In the genomic region with DNA sequence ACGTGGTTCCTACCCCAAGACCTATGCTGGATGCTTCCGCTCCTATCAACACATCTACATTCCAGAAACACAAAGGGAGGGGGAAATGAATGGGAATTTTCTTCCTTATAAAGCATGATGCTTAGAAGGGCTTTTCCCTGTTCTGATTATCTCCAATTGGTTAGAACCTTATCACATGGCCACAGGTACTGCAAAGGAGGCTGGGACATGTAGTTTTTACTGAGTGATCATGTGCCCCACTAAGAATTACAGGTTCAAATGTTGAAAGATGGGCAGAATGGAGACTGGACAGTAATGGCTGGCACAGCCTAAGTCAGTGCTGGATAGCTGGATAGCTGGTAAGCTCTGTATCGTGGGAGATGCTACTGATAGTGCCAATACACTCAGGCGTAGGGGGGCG, we compare ENCODE assay signal across 7 mouse cellular contexts. TPM values are rescaled to one million over a fixed set of nuclear protein-coding genes. Genes with fewer than 3 reads are reported as not detected.
DNase-seq lines count a peak whose midpoint lies in the region; ATAC-seq and TF ChIP-seq lines count a peak whose summit lies in the region.

No protein-coding gene starts in this region.

- H3K4me1 ChIP-seq in kidney, embryonic 16.5 days (ENCODE audit: insufficient read depth, low read length) = peaks cover 9% of the 10 kb centered on the region
- H3K4me1 ChIP-seq in forebrain, embryonic 15.5 days = peaks cover 10% of the 10 kb centered on the region
- H3K4me1 ChIP-seq in midbrain, postnatal 0 days (ENCODE audit: insufficient read depth, low read length) = peaks cover 5% of the 10 kb centered on the region; the same call in 1 of the 2 replicates

- H3K9me3 ChIP-seq in kidney, embryonic 16.5 days (ENCODE audit: low read length) = no peaks in the 10 kb centered on the region
- no peaks in the 10 kb centered on the region for H3K9me3 ChIP-seq in forebrain, embryonic 15.5 days
- no peaks in the 10 kb centered on the region for H3K9me3 ChIP-seq in midbrain, postnatal 0 days (ENCODE audit: low read length)

- H3K27ac ChIP-seq in kidney, embryonic 16.5 days (ENCODE audit: low read length) = no peak overlapping the region
- H3K27ac ChIP-seq in forebrain, embryonic 15.5 days (replicated peaks) = peak overlapping the region; percentile 68
- peak overlapping the region; percentile 75 for H3K27ac ChIP-seq in midbrain, postnatal 0 days (ENCODE audit: low read depth, low read length)

- no peak overlapping the region for H3K4me3 ChIP-seq in kidney, embryonic 16.5 days (ENCODE audit: low read length)
- H3K4me3 ChIP-seq in forebrain, embryonic 15.5 days = no peak overlapping the region
- H3K4me3 ChIP-seq in midbrain, postnatal 0 days (ENCODE audit: low read depth, low read length) = no peak overlapping the region

- DNase-seq in kidney, postnatal 36 days = no peak
- DNase-seq in Muller cell, postnatal 12 days (ENCODE audit: inconsistent ontology term) = peak; percentile 15
- peak; percentile 81 for DNase-seq in midbrain, postnatal 0 days (ENCODE audit: low spot score)
- no peak for DNase-seq in adrenal gland, adult 18-20 months (ENCODE audit: low spot score in 2 of 2)
- no peak for DNase-seq in urinary bladder, adult 2 months (ENCODE audit: low spot score)

- H3K4me2 ChIP-seq in kidney, embryonic 16.5 days (replicated peaks; ENCODE audit: low read depth, low read length) = no peak overlapping the region
- no peak overlapping the region for H3K4me2 ChIP-seq in forebrain, embryonic 15.5 days (replicated peaks)
- H3K4me2 ChIP-seq in midbrain, postnatal 0 days (ENCODE audit: low read depth, low read length, poor library complexity, severe bottlenecking) = no peak overlapping the region

- H3K9ac ChIP-seq in kidney, embryonic 16.5 days (replicated peaks; ENCODE audit: low read length) = no peak overlapping the region
- H3K9ac ChIP-seq in forebrain, embryonic 15.5 days (replicated peaks) = no peak overlapping the region
- H3K9ac ChIP-seq in midbrain, postnatal 0 days (replicated peaks; ENCODE audit: low read length, poor library complexity, severe bottlenecking) = no peak overlapping the region

- 74% methylated on average over 5 of the region's 5 CpGs for WGBS in kidney, embryonic 16.5 days
- 70% methylated on average over 5 of the region's 5 CpGs for WGBS in forebrain, embryonic 15.5 days
- 65% methylated on average over 5 of the region's 5 CpGs for WGBS in midbrain, postnatal 0 days

- TF ChIP-seq CTCF in midbrain, postnatal 0 days (IDR thresholded peaks at IDR 0.05) = no peak

- no peaks in the 10 kb centered on the region for H3K27me3 ChIP-seq in kidney, embryonic 16.5 days (ENCODE audit: insufficient read depth, low read length)
- no peaks in the 10 kb centered on the region for H3K27me3 ChIP-seq in forebrain, embryonic 15.5 days
- no peaks in the 10 kb centered on the region for H3K27me3 ChIP-seq in midbrain, postnatal 0 days (ENCODE audit: insufficient read depth, low read length)

- H3K36me3 ChIP-seq in kidney, embryonic 16.5 days (ENCODE audit: insufficient read depth, low read length) = no peaks in the 10 kb centered on the region
- no peaks in the 10 kb centered on the region for H3K36me3 ChIP-seq in forebrain, embryonic 15.5 days
- H3K36me3 ChIP-seq in midbrain, postnatal 0 days (ENCODE audit: insufficient read depth, low read length) = no peaks in the 10 kb centered on the region

- peak; percentile 39; the same call in 1 of the 2 replicates for ATAC-seq in kidney, embryonic 16.5 days (ENCODE audit: low FRiP score, low TSS enrichment)
- ATAC-seq in forebrain, embryonic 15.5 days (replicated peaks) = peak; percentile 85
- peak; percentile 87 for ATAC-seq in midbrain, postnatal 0 days (ENCODE audit: low FRiP score)

RNA-seq across cellular contexts. Expression of a gene that starts 21.2 kb away (rescaled TPM):
- 16.4 and 17.8 TPM in 2 replicates for polyA plus RNA-seq in kidney, embryonic 16.5 days (2015; fragmentation: Nextera tagmentation; extraction: Ambion mirVana)
- polyA plus RNA-seq in forebrain, embryonic 15.5 days (2015; fragmentation: Nextera tagmentation; extraction: Ambion mirVana) = 36.7 and 39.2 TPM in 2 replicates
- 66.5 and 68.5 TPM in 2 replicates for total RNA-seq in midbrain, postnatal 0 days (2014; rRNA removed)
- 11.5 and 16.9 TPM in 2 replicates for polyA plus RNA-seq in midbrain, postnatal 0 days (2015; fragmentation: Nextera tagmentation; extraction: Ambion mirVana)
- 10 to 100 TPM; 31.8 to 34.6 TPM for total RNA-seq in adrenal gland, adult 18-20 months (2021)
- polyA plus RNA-seq in urinary bladder, adult 2 months (2012; rRNA removed) = 16.9 and 22.7 TPM in 2 replicates

RNA-seq across cellular contexts. Expression of a gene that starts 55.5 kb away (rescaled TPM):
- 0.65 and 1.3 TPM in 2 replicates for polyA plus RNA-seq in kidney, embryonic 16.5 days (2015; fragmentation: Nextera tagmentation; extraction: Ambion mirVana)
- polyA plus RNA-seq in forebrain, embryonic 15.5 days (2015; fragmentation: Nextera tagmentation; extraction: Ambion mirVana) = 79.9 and 82.5 TPM in 2 replicates
- total RNA-seq in midbrain, postnatal 0 days (2014; rRNA removed) = 63.2 and 70.2 TPM in 2 replicates
- polyA plus RNA-seq in midbrain, postnatal 0 days (2015; fragmentation: Nextera tagmentation; extraction: Ambion mirVana) = 109 and 110 TPM in 2 replicates
- 1 to 10 TPM; 2.3 to 3.3 TPM for total RNA-seq in adrenal gland, adult 18-20 months (2021)
- 0.03 and 0.08 TPM in 2 replicates for polyA plus RNA-seq in urinary bladder, adult 2 months (2012; rRNA removed)

Comparison
In these comparisons a context has a peak if more than half of its experiments do, and no peak if none do; other contexts are left out.
1. DNase-seq: peak in Muller cell, postnatal 12 days (single experiment) and midbrain, postnatal 0 days (single experiment); none in kidney, postnatal 36 days (0 of 2), adrenal gland, adult 18-20 months (0 of 2) and urinary bladder, adult 2 months (single experiment).
2. RNA of a gene that starts 55.5 kb away (polyA plus RNA-seq): 109 to 110 TPM in midbrain, postnatal 0 days and 79.9 to 82.5 TPM in forebrain, embryonic 15.5 days; 0.65 to 1.3 TPM in kidney, embryonic 16.5 days and 0.03 to 0.08 TPM in urinary bladder, adult 2 months; every median in the first group is over 10 times any median in the second.
3. Peak in every context shown above with its lines, with median percentiles within 50 percentile points of each other: ATAC-seq.